Mouse (Mus musculus): ENCODE data around the gene Frmd5. TPM values are rescaled to one million over a fixed set of nuclear protein-coding genes. Genes with fewer than 3 reads are reported as not detected.
A peak's percentile ranks its signal among the peaks of the same experiment; 100 is the strongest.
"Not testable (repeated sequence)": the region's sequence is repeated elsewhere in the genome, so short reads cannot be mapped to it uniquely, and the experiment has no call there.

The Frmd5 gene
- total RNA-seq (2021): 100 to 1,000 TPM in 1 of 2 experiments, 10 to 100 TPM in 1; 44.7 to 195 TPM
- long read RNA-seq, experiment 1, partial matches to known transcripts: 8 of 14 reads
- long read RNA-seq, experiment 1, other reads (novel, unspliced or antisense): 6 of 14 reads
- long read RNA-seq, experiment 2, partial matches to known transcripts: 10 of 26 reads
- long read RNA-seq, experiment 2, other reads (novel, unspliced or antisense): 16 of 26 reads

GRCm38 (mm10) chr2:121806959-121807653 lies at the start of gene Frmd5:
Gene Frmd5 (minus strand): TSS chr2:121807087.
- DNase-seq (ENCODE audit: low spot score in 2 of 2): peak; percentile 76 to 88

- DNase-seq (ENCODE audit: low spot score in 2 of 2): no peak
Observed at GRCm38 (mm10) chr2:121853974-121854373, 47.1 kb upstream of the Frmd5 start.

- DNase-seq (ENCODE audit: low spot score in 2 of 2): no peak
Observed at GRCm38 (mm10) chr2:121852045-121852444, 45.2 kb upstream of the Frmd5 start.

- no peak for DNase-seq (ENCODE audit: low spot score in 2 of 2)
Observed at GRCm38 (mm10) chr2:121846050-121846449, 39.2 kb upstream of the Frmd5 start.

- no peak for DNase-seq (ENCODE audit: low spot score in 2 of 2)
Observed at GRCm38 (mm10) chr2:121842249-121842648, 35.4 kb upstream of the Frmd5 start.

GRCm38 (mm10) chr2:121841453-121841852 lies 34.6 kb upstream of the Frmd5 start:
- DNase-seq (ENCODE audit: low spot score in 2 of 2): no peak

GRCm38 (mm10) chr2:121834926-121835325 lies 28.0 kb upstream of the Frmd5 start:
- no peak for DNase-seq (ENCODE audit: low spot score in 2 of 2)

- DNase-seq (ENCODE audit: low spot score in 2 of 2): peak; percentile 29 to 52
Observed at GRCm38 (mm10) chr2:121832484-121832894, 25.6 kb upstream of the Frmd5 start.

GRCm38 (mm10) chr2:121828411-121828810 lies 21.5 kb upstream of the Frmd5 start:
- DNase-seq (ENCODE audit: low spot score in 2 of 2): no peak

GRCm38 (mm10) chr2:121826189-121826588 lies 19.3 kb upstream of the Frmd5 start:
- no peak for DNase-seq (ENCODE audit: low spot score in 2 of 2)

- no peak for DNase-seq (ENCODE audit: low spot score in 2 of 2)
Observed at GRCm38 (mm10) chr2:121824653-121825052, 17.8 kb upstream of the Frmd5 start.

GRCm38 (mm10) chr2:121821787-121822186 lies 14.9 kb upstream of the Frmd5 start:
- DNase-seq (ENCODE audit: low spot score in 2 of 2): no peak

- DNase-seq (ENCODE audit: low spot score in 2 of 2): not testable (repeated sequence)
Observed at GRCm38 (mm10) chr2:121810876-121811275, 4.0 kb upstream of the Frmd5 start.

GRCm38 (mm10) chr2:121809126-121809525 lies 2.2 kb upstream of the Frmd5 start:
- DNase-seq (ENCODE audit: low spot score in 2 of 2): no peak

GRCm38 (mm10) chr2:121806171-121806943 lies 530 bp downstream of the Frmd5 start:
- peak; percentile 39 to 51 for DNase-seq (ENCODE audit: low spot score in 2 of 2)

- no peak for DNase-seq (ENCODE audit: low spot score in 2 of 2)
Observed at GRCm38 (mm10) chr2:121799051-121799450, 7.8 kb downstream of the Frmd5 start.

GRCm38 (mm10) chr2:121795995-121796394 lies 10.9 kb downstream of the Frmd5 start:
- no peak for DNase-seq (ENCODE audit: low spot score in 2 of 2)

GRCm38 (mm10) chr2:121789777-121790176 lies 17.1 kb downstream of the Frmd5 start:
- no peak for DNase-seq (ENCODE audit: low spot score in 2 of 2)

GRCm38 (mm10) chr2:121788415-121788814 lies 18.5 kb downstream of the Frmd5 start:
- DNase-seq (ENCODE audit: low spot score in 2 of 2): no peak

- no peak for DNase-seq (ENCODE audit: low spot score in 2 of 2)
Observed at GRCm38 (mm10) chr2:121787767-121788166, 19.1 kb downstream of the Frmd5 start.

GRCm38 (mm10) chr2:121787271-121787670 lies 19.6 kb downstream of the Frmd5 start:
- no peak for DNase-seq (ENCODE audit: low spot score in 2 of 2)

- DNase-seq (ENCODE audit: low spot score in 2 of 2): no peak
Observed at GRCm38 (mm10) chr2:121776219-121776618, 30.7 kb downstream of the Frmd5 start.

Data from adrenal gland, adult 18-20 months (tissue).